Mouse (Mus musculus): ENCODE data around the gene Zcchc3. TPM values are rescaled to one million over a fixed set of nuclear protein-coding genes. Genes with fewer than 3 reads are reported as not detected.

Zcchc3 gene
- polyA plus RNA-seq, 1 experiment from 2014 or later, result 12.6 TPM

DNA sequence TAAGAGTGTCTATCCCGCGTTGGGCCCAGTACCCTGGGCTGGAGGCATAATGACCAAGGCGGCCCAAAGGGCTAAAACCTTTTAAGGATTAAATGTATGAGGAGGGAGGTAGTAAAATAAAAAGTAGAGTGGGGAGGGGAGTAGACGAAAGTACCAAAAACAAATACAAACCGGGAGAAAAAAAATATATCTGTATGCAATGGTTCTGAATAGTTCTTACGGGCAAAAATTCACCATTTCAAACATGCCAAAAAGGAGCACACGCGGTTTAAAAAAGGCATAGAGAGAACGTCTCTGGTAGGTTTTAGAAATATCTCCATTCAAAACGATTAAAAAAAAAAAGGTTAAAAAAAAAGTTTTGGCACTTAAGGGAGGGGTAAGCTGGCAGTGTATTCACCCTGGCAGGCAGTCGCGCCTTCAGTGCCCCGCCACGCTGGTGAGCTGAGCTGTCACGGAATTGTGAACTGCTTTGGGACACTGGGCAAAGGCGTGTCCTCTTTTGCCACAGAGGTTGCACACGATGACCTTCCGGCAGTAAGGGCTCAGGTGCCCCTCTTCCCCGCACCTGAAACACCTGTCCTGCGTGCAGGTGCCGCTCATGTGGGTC, 1.6 kb downstream of the Zcchc3 start:
- Histone ChIP-seq H3K9me3 (replicated peaks; ENCODE audit: control insufficient read depth, low read length, poor library complexity, severe bottlenecking) (no peaks in the 10 kb centered on the region), H3K4me2 (ENCODE audit: low read length) (peak overlapping the region; percentile 88), H3K27ac (ENCODE audit: low read length) (peak overlapping the region; percentile 94), H3K27me3 (ENCODE audit: control insufficient read depth, insufficient read depth, low read depth, low read length) (no peaks in the 10 kb centered on the region), H3K4me1 (ENCODE audit: control insufficient read depth, insufficient read depth, low read length) (peaks cover 38% of the 10 kb centered on the region), H3K9ac (ENCODE audit: low read depth, low read length) (peak overlapping the region; percentile 80), H3K36me3 (ENCODE audit: control insufficient read depth, insufficient read depth, low read length) (no peaks in the 10 kb centered on the region), H3K4me3 (ENCODE audit: low read depth, low read length) (peak overlapping the region; percentile 72)
- 1% methylated on average over 21 of the region's 21 CpGs for WGBS
- ATAC-seq, result no peak

DNA sequence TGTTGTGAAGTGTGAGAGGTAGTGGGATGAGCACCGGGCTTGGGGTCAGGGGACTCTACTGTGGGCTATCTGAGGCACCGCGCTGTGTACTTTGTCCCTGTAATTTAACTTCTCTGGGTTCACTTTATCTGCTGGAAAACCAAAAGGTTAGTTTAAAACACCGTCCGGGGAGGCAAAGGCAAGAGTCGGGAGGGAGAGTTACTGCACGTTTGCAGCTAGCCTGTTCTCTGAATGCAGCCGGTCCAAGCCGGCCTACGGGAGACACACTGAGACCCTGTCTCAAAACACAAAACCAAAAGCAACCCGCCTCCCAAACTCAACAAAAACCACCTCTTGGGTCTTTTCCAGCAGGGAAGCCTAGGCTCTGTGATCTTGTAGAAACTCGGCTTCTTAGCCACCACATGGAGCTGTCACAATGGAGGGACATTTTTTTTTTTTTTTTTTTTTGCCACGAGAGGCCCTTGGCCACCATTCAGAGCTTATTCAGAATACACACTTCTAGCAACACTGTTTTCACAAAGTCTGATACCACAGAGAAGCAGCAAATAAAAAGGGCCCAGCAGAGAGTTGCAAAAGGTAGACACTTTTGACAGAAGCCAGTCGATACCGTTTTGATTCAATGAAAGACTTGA, 2.2 kb downstream of the Zcchc3 start:
- peak overlapping the region; percentile 72 for H3K4me3 ChIP-seq (ENCODE audit: low read depth, low read length)
- no peaks in the 10 kb centered on the region for H3K27me3 ChIP-seq (ENCODE audit: control insufficient read depth, insufficient read depth, low read depth, low read length)
- ATAC-seq, result no peak
- H3K36me3 ChIP-seq (ENCODE audit: control insufficient read depth, insufficient read depth, low read length), result no peaks in the 10 kb centered on the region
- H3K27ac ChIP-seq (ENCODE audit: low read length), result peak overlapping the region; percentile 66
- peaks cover 38% of the 10 kb centered on the region for H3K4me1 ChIP-seq (ENCODE audit: control insufficient read depth, insufficient read depth, low read length)
- H3K4me2 ChIP-seq (ENCODE audit: low read length), result peak overlapping the region; percentile 88
- WGBS, result 3% methylated on average over 15 of the region's 15 CpGs
- peak overlapping the region; percentile 80 for H3K9ac ChIP-seq (ENCODE audit: low read depth, low read length)
- no peaks in the 10 kb centered on the region for H3K9me3 ChIP-seq (replicated peaks; ENCODE audit: control insufficient read depth, low read length, poor library complexity, severe bottlenecking)

DNA sequence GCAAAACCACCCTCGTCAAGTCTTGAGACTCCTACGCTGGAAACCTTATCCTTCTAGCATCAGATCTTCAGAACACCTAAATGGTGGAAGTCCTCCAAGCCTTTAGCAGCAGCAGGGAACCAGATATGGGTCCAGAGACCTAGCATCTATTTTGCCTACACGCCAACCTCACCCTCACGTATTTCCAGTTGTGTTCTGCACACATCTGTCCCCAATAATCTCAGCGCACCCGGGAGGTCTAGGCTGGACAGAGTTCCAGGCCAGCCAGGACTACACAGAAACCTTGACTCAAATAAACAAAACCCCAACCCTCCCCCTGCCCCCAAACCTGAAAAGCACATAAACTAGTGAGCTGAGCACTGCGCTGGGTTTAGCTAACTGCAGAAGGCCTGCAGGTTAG, 3.4 kb downstream of the Zcchc3 start:
- H3K27me3 ChIP-seq (ENCODE audit: control insufficient read depth, insufficient read depth, low read depth, low read length), result no peaks in the 10 kb centered on the region
- H3K4me2 ChIP-seq (ENCODE audit: low read length), result peak overlapping the region; percentile 44
- no peaks in the 10 kb centered on the region for H3K9me3 ChIP-seq (replicated peaks; ENCODE audit: control insufficient read depth, low read length, poor library complexity, severe bottlenecking)
- H3K27ac ChIP-seq (ENCODE audit: low read length), result peak overlapping the region; percentile 77
- peak overlapping the region; percentile 1; the same call in 1 of the 2 replicates for H3K4me3 ChIP-seq (ENCODE audit: low read depth, low read length)
- H3K9ac ChIP-seq (ENCODE audit: low read depth, low read length), result peak overlapping the region; percentile 47; the same call in 1 of the 2 replicates
- peaks cover 40% of the 10 kb centered on the region for H3K4me1 ChIP-seq (ENCODE audit: control insufficient read depth, insufficient read depth, low read length)
- ATAC-seq, result no peak
- WGBS, result 7% methylated on average over 7 of the region's 7 CpGs
- H3K36me3 ChIP-seq (ENCODE audit: control insufficient read depth, insufficient read depth, low read length), result no peaks in the 10 kb centered on the region

DNA sequence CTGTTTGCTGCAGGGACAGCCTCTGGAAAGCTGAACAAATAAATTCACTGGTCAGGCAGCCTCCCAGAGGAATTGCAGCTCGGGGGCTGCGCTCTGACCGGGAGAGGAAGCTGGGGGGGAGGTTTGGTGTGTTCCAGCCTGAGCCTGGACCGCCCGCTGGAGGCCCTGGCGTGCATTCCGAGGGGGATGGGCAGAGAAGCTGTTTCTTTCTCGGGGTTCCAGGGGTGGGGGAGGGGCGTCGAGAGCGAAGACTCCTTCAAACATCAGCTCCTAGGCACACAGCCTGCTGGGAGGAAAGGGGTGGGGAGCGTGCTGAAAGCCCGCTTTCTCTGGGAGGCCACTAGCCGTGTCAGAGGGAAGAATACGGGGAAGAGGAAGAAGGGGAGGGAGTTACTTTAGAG, 3.9 kb downstream of the Zcchc3 start:
- H3K4me2 ChIP-seq (ENCODE audit: low read length), result peak overlapping the region; percentile 44
- no peaks in the 10 kb centered on the region for H3K27me3 ChIP-seq (ENCODE audit: control insufficient read depth, insufficient read depth, low read depth, low read length)
- no peaks in the 10 kb centered on the region for H3K9me3 ChIP-seq (replicated peaks; ENCODE audit: control insufficient read depth, low read length, poor library complexity, severe bottlenecking)
- peaks cover 43% of the 10 kb centered on the region for H3K4me1 ChIP-seq (ENCODE audit: control insufficient read depth, insufficient read depth, low read length)
- H3K9ac ChIP-seq (ENCODE audit: low read depth, low read length), result peak overlapping the region; percentile 47
- peak; percentile 29 for ATAC-seq
- H3K36me3 ChIP-seq (ENCODE audit: control insufficient read depth, insufficient read depth, low read length), result no peaks in the 10 kb centered on the region
- peak overlapping the region; percentile 77 for H3K27ac ChIP-seq (ENCODE audit: low read length)
- peak overlapping the region; percentile 1; the same call in 1 of the 2 replicates for H3K4me3 ChIP-seq (ENCODE audit: low read depth, low read length)
- WGBS, result under 1% methylated on average over 15 of the region's 15 CpGs

DNA sequence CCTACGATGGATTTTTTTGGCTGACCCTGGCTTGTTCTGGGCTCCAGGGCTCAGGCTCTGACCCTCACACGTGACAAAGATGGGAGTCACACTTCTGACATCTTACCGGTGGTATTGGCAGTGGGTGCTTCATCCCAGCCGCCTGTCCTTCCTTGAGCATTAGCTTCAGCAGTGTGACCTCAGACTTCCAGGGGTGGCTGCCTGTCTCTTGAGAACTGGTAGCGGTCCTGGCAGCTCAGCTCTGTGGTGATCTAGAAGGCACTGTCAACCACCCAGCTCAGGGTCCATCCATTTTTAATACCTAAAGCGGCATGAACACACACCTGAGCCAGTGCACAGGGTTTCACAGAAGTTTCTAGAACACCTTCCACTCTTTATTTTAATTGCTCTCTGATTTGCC, 5.0 kb downstream of the Zcchc3 start:
- no peaks in the 10 kb centered on the region for H3K27me3 ChIP-seq (ENCODE audit: control insufficient read depth, insufficient read depth, low read depth, low read length)
- no peaks in the 10 kb centered on the region for H3K36me3 ChIP-seq (ENCODE audit: control insufficient read depth, insufficient read depth, low read length)
- H3K4me2 ChIP-seq (ENCODE audit: low read length), result no peak overlapping the region
- H3K27ac ChIP-seq (ENCODE audit: low read length), result no peak overlapping the region
- no peak for ATAC-seq
- 79% methylated on average over 6 of the region's 6 CpGs for WGBS
- H3K9me3 ChIP-seq (replicated peaks; ENCODE audit: control insufficient read depth, low read length, poor library complexity, severe bottlenecking), result no peaks in the 10 kb centered on the region
- H3K4me3 ChIP-seq (ENCODE audit: low read depth, low read length), result no peak overlapping the region
- peaks cover 44% of the 10 kb centered on the region for H3K4me1 ChIP-seq (ENCODE audit: control insufficient read depth, insufficient read depth, low read length)
- H3K9ac ChIP-seq (ENCODE audit: low read depth, low read length), result no peak overlapping the region

DNA sequence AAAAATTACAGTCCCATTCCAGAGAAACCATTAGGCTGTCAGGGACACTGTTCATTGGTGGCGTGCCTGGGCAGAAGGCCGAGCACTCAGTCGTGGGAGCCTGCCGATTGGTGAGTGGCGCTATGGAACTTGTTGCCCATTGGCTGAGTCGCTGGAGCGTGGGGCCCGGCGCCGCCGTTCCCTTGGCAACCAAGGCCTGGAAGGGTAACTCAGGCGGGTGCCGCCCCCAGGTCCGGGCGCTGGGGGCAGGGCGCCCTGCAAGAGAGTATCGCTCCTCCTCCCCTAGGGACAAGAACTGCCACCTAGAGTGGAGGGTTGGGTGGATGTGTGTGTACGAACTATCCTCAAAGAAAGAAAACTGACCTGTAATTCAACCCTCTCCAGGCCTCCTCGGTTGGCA, 8.7 kb downstream of the Zcchc3 start:
- Histone ChIP-seq H3K4me1 (ENCODE audit: control insufficient read depth, insufficient read depth, low read length) (peaks cover 24% of the 10 kb centered on the region), H3K9me3 (replicated peaks; ENCODE audit: control insufficient read depth, low read length, poor library complexity, severe bottlenecking) (no peaks in the 10 kb centered on the region), H3K27me3 (ENCODE audit: control insufficient read depth, insufficient read depth, low read depth, low read length) (no peaks in the 10 kb centered on the region), H3K27ac (ENCODE audit: low read length) (peak overlapping the region; percentile 73), H3K9ac (ENCODE audit: low read depth, low read length) (peak overlapping the region; percentile 37; the same call in 1 of the 2 replicates), H3K36me3 (ENCODE audit: control insufficient read depth, insufficient read depth, low read length) (no peaks in the 10 kb centered on the region), H3K4me2 (ENCODE audit: low read length) (peak overlapping the region; percentile 60), H3K4me3 (ENCODE audit: low read depth, low read length) (peak overlapping the region; percentile 37)
- under 1% methylated on average over 19 of the region's 19 CpGs for WGBS
- peak; percentile 97 for ATAC-seq

DNA sequence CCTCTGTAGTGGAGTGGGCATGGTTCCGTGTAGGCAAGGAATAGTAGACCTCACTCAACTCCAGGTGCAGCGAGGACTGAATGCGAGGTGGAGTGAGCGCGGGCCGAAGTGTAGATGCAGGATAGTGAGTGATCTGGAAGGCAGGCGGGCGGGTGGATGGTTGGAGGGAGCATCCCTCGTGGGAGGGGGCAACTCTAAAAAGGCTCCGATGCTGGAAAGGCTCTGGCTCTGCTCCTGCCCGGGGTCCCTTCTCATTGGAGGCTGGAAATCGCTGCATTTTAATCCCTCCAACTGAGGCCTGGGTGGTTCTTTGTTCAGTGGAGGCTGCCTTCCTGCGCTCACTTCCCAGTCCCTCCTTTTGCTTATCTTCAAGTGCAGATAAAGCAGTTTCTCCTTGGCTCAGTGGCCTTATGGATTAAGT, 15.7 kb downstream of the Zcchc3 start:
- H3K4me2 ChIP-seq (ENCODE audit: low read length), result peak overlapping the region; percentile 76
- no peak; the same call in 1 of the 2 replicates for ATAC-seq
- H3K36me3 ChIP-seq (ENCODE audit: control insufficient read depth, insufficient read depth, low read length), result no peaks in the 10 kb centered on the region
- H3K27me3 ChIP-seq (ENCODE audit: control insufficient read depth, insufficient read depth, low read depth, low read length), result no peaks in the 10 kb centered on the region
- H3K4me1 ChIP-seq (ENCODE audit: control insufficient read depth, insufficient read depth, low read length), result peaks cover 27% of the 10 kb centered on the region
- peak overlapping the region; percentile 100 for H3K27ac ChIP-seq (ENCODE audit: low read length)
- peak overlapping the region; percentile 91 for H3K9ac ChIP-seq (ENCODE audit: low read depth, low read length)
- H3K4me3 ChIP-seq (ENCODE audit: low read depth, low read length), result peak overlapping the region; percentile 90
- WGBS, result 0% methylated on average over 13 of the region's 13 CpGs
- H3K9me3 ChIP-seq (replicated peaks; ENCODE audit: control insufficient read depth, low read length, poor library complexity, severe bottlenecking), result no peaks in the 10 kb centered on the region

DNA sequence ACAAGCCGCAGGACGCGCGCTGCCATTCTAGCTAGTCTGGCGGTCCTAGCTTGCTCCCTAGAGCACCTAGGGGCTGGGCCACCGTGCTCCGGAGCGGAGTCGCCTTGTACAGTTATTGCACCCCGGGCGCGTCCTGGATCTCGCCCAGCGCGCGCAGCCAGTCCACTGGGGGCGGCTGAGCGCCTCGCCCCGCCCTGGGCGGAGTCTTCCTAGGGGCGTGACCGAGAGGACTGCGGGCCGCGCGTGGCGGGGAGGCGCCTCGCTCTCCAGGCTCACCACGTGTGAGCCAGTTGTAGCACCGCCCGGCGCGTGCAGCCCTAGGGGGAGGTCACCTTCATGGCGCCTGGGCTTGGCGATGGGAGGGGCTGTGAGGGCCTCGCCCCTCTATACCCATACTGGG, 16.1 kb downstream of the Zcchc3 start:
- peak; percentile 77 for ATAC-seq
- Histone ChIP-seq H3K9ac (ENCODE audit: low read depth, low read length) (peak overlapping the region; percentile 91), H3K36me3 (ENCODE audit: control insufficient read depth, insufficient read depth, low read length) (no peaks in the 10 kb centered on the region), H3K4me2 (ENCODE audit: low read length) (peak overlapping the region; percentile 76), H3K4me3 (ENCODE audit: low read depth, low read length) (peak overlapping the region; percentile 90), H3K27me3 (ENCODE audit: control insufficient read depth, insufficient read depth, low read depth, low read length) (no peaks in the 10 kb centered on the region), H3K4me1 (ENCODE audit: control insufficient read depth, insufficient read depth, low read length) (peaks cover 32% of the 10 kb centered on the region), H3K9me3 (replicated peaks; ENCODE audit: control insufficient read depth, low read length, poor library complexity, severe bottlenecking) (no peaks in the 10 kb centered on the region), H3K27ac (ENCODE audit: low read length) (peak overlapping the region; percentile 100)
- under 1% methylated on average over 38 of the region's 38 CpGs for WGBS

Measured in midbrain, embryonic 16.5 days (tissue).